Mouse (Mus musculus): ENCODE measurements around the gene Ldhc.

GRCm38 (mm10) chr7:46922075-46922474 lies 61.1 kb downstream of the Ldhc start:
- TF ChIP-seq CTCF (IDR thresholded peaks at IDR 0.05; ENCODE audit: low read depth) (no peak), EP300 (IDR thresholded peaks at IDR 0.05; ENCODE audit: low read depth) (no peak)

Measured in liver, embryonic 14.5 days (tissue).